Mouse (Mus musculus) embryonic facial prominence, embryonic 15.5 days (tissue): ENCODE measurements around the gene Ptafr. TPM values are rescaled to one million over a fixed set of nuclear protein-coding genes. Genes with fewer than 3 reads are reported as not detected.

Experiments
- ATAC-seq: fragments of 200-750 bp; cut with Nextera tagmentation; 2 replicates; pipeline ENCODE4 v1.8.0; 2017; ENCODE audit warnings: low read depth, moderate TSS enrichment; ENCODE audit not compliant: insufficient number of reproducible peaks, low FRiP score, low TSS enrichment
- H3K27ac ChIP-seq: fragments of 300-500 bp; sonication (generic); replicated peaks from 2 replicates; pipeline ENCODE4 v1.5.1; 2015; ENCODE audit warnings: mild to moderate bottlenecking, inconsistent platforms
- H3K27me3 ChIP-seq: fragments of 300-500 bp; sonication (generic); 2 replicates; pipeline ENCODE4 v1.6.1; 2015; ENCODE audit warnings: inconsistent platforms
- H3K36me3 ChIP-seq: fragments of 300-500 bp; sonication (generic); 2 replicates; pipeline ENCODE4 v1.6.1; 2015; ENCODE audit warnings: mild to moderate bottlenecking, inconsistent platforms
- H3K4me1 ChIP-seq: fragments of 300-500 bp; sonication (generic); 2 replicates; pipeline ENCODE4 v1.6.1; 2015; ENCODE audit warnings: inconsistent platforms
- H3K4me2 ChIP-seq: fragments of 300-500 bp; sonication (generic); replicated peaks from 2 replicates; pipeline ENCODE4 v1.6.1; 2015; ENCODE audit warnings: mild to moderate bottlenecking, inconsistent platforms
- H3K4me3 ChIP-seq: fragments of 300-500 bp; sonication (generic); replicated peaks from 2 replicates; pipeline ENCODE4 v1.5.1; 2015; ENCODE audit warnings: mild to moderate bottlenecking, inconsistent platforms
- H3K9ac ChIP-seq: fragments of 300-500 bp; sonication (generic); 2 replicates; pipeline ENCODE4 v1.6.1; 2015; ENCODE audit warnings: inconsistent platforms
- H3K9me3 ChIP-seq: fragments of 300-500 bp; sonication (generic); replicated peaks from 2 replicates; pipeline ENCODE4 v1.6.1; 2016; ENCODE audit warnings: inconsistent platforms
- WGBS: fragments of 180-500 bp; shearing (Covaris S2); methylation state at CpG from one replicate; pipeline ENCODE4 v1.1.7; 2015; 5-methylcytosine and 5-hydroxymethylcytosine counted together
- polyA plus RNA-seq: library from polyadenylated mRNA; unstranded; fragments of >200 nt; fragmentation: Nextera tagmentation; extraction: Ambion mirVana; gene quantifications from 2 replicates; pipeline ENCODE4 v1.2.1, GENCODE M21; 2015

Ptafr gene
- polyA plus RNA-seq, 1 experiment from 2014 or later: 1.4 TPM

GRCm38 (mm10) chr4:132618850-132619375, 55.0 kb downstream of the Ptafr start:
- 75% methylated on average over 10 of the region's 10 CpGs for WGBS
- Histone ChIP-seq H3K27me3 (no peaks in the 10 kb centered on the region), H3K4me3 (no peak overlapping the region)

DNA sequence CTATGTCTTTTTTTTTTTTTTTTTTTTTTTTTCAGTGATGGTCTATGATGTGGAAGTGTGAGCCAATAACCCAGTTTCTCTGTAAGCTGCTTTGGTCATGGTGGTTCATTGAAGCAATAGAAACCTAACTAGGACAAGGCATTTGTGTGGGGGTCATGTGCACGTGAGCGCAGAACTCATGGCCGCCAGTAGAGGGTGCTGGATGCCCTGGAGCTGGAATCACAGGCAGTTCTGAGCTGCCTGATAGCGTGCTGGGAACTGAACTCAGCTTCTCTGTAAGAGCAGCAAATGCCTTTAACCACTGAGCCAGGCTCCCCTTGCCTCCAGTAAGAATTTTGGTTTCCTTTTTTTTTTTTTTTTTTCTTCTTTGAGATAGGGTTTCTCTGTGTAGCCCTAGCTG, 56.3 kb downstream of the Ptafr start:
- H3K4me1 ChIP-seq: no peaks in the 10 kb centered on the region
- H3K9ac ChIP-seq: no peak overlapping the region
- no peak overlapping the region for H3K27ac ChIP-seq
- no peak overlapping the region for H3K4me3 ChIP-seq
- ATAC-seq: no peak
- no peaks in the 10 kb centered on the region for H3K36me3 ChIP-seq
- no peak overlapping the region for H3K4me2 ChIP-seq
- H3K9me3 ChIP-seq: 0 out of 2 replicates have a peak, but pooled peaks cover 5% of the 10 kb centered on the region
- no peaks in the 10 kb centered on the region for H3K27me3 ChIP-seq
- WGBS: 88% methylated on average over 4 of the region's 4 CpGs

More at GRCm38 (mm10) chr4:132618850-132619375, 55.0 kb downstream of the Ptafr start:
- Histone ChIP-seq H3K4me2 (no peak overlapping the region), H3K36me3 (no peaks in the 10 kb centered on the region), H3K27ac (no peak overlapping the region), H3K9ac (no peak overlapping the region), H3K9me3 (0 out of 2 replicates have a peak, but pooled peaks cover 8% of the 10 kb centered on the region), H3K4me1 (no peaks in the 10 kb centered on the region)
- ATAC-seq: no peak

GRCm38 (mm10) chr4:132621287-132622068, 57.6 kb downstream of the Ptafr start:
- no peak overlapping the region for H3K9ac ChIP-seq
- H3K4me3 ChIP-seq: no peak overlapping the region
- no peaks in the 10 kb centered on the region for H3K36me3 ChIP-seq
- no peaks in the 10 kb centered on the region for H3K9me3 ChIP-seq
- no peak overlapping the region for H3K27ac ChIP-seq
- H3K4me1 ChIP-seq: no peaks in the 10 kb centered on the region
- WGBS: 69% methylated on average over 7 of the region's 7 CpGs
- H3K4me2 ChIP-seq: no peak overlapping the region
- H3K27me3 ChIP-seq: no peaks in the 10 kb centered on the region
- ATAC-seq: no peak

- no peak overlapping the region for H3K4me3 ChIP-seq
- no peak for ATAC-seq
- H3K4me1 ChIP-seq: no peaks in the 10 kb centered on the region; the same call in 1 of the 2 replicates
- no peak overlapping the region for H3K9ac ChIP-seq
- no peaks in the 10 kb centered on the region for H3K36me3 ChIP-seq
- H3K9me3 ChIP-seq: no peaks in the 10 kb centered on the region
- no peak overlapping the region for H3K4me2 ChIP-seq
- no peaks in the 10 kb centered on the region for H3K27me3 ChIP-seq
- 77% methylated on average over 5 of the region's 5 CpGs for WGBS
- no peak overlapping the region for H3K27ac ChIP-seq
Measured at GRCm38 (mm10) chr4:132624034-132624657, 60.3 kb downstream of the Ptafr start.

- no peaks in the 10 kb centered on the region for H3K9me3 ChIP-seq
- H3K27ac ChIP-seq: no peak overlapping the region
- H3K9ac ChIP-seq: no peak overlapping the region
- no peak overlapping the region for H3K4me3 ChIP-seq
- H3K36me3 ChIP-seq: no peaks in the 10 kb centered on the region
- H3K4me1 ChIP-seq: no peaks in the 10 kb centered on the region; the same call in 1 of the 2 replicates
- H3K4me2 ChIP-seq: no peak overlapping the region
- H3K27me3 ChIP-seq: no peaks in the 10 kb centered on the region
- WGBS: 16% methylated on average over 2 of the region's 2 CpGs
- ATAC-seq: no peak
Measured at GRCm38 (mm10) chr4:132628830-132629229, 65.0 kb downstream of the Ptafr start.

Other genes starting within 250 kb of the Ptafr start
- gene Trnau1ap, start 234.5 kb upstream of the Ptafr start, polyA plus RNA-seq: 74.1 and 75.7 TPM in 2 replicates
- gene Rcc1, start 210.5 kb upstream of the Ptafr start, polyA plus RNA-seq: 66.6 and 69.8 TPM in 2 replicates
- 21.6 and 21.8 TPM in 2 replicates for gene Phactr4, start 141.6 kb upstream of the Ptafr start, polyA plus RNA-seq
- gene Med18, start 100.1 kb upstream of the Ptafr start, polyA plus RNA-seq: 22.2 and 22.7 TPM in 2 replicates
- 11.4 and 12.0 TPM in 2 replicates for gene Sesn2, start 53.6 kb upstream of the Ptafr start, polyA plus RNA-seq
- 890 and 897 TPM in 2 replicates for gene Atpif1, start 30.4 kb upstream of the Ptafr start, polyA plus RNA-seq
- gene Dnajc8, start 28.5 kb upstream of the Ptafr start, polyA plus RNA-seq: 138 and 149 TPM in 2 replicates
- 24.7 and 25.4 TPM in 2 replicates for gene Eya3, start 74.9 kb downstream of the Ptafr start, polyA plus RNA-seq
- 5.7 and 6.6 TPM in 2 replicates for gene Xkr8, start 168.5 kb downstream of the Ptafr start, polyA plus RNA-seq
- gene Smpdl3b, start 193.2 kb downstream of the Ptafr start, polyA plus RNA-seq: 5.7 and 6.6 TPM in 2 replicates
- 94.7 and 95.3 TPM in 2 replicates for gene Rpa2, start 204.3 kb downstream of the Ptafr start, polyA plus RNA-seq
- 1.4 and 2.2 TPM in 2 replicates for gene Themis2, start 232.3 kb downstream of the Ptafr start, polyA plus RNA-seq